Mouse (Mus musculus): ENCODE results near the gene Rasl2-9. TPM values are rescaled to one million over a fixed set of nuclear protein-coding genes. Genes with fewer than 3 reads are reported as not detected.
A peak's percentile ranks its signal among the peaks of the same experiment; 100 is the strongest.

Rasl2-9 gene
- polyA plus RNA-seq, 2 experiments: 0.28 to 0.38 TPM

DNA sequence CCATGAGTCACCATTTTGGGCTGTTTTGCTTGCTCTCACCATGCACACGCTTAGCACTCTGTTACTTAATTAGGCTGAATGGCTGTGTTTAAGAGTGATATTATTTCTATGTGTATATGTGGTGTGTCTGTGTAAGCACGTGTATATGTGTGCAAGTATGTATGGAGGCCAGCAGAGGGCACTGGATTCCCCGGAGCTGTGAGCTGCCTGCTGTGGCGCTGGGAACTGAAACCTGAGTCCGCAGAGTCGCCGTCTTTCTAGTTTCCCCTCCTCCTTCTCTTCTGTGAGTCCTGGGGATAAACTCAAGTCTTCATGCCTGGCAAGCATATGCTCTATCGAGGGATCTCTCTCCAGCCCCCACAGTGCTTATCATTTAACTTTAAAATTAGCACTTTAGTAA is 16.4 kb downstream of the Rasl2-9 start:
- ATAC-seq (ENCODE audit: insufficient read depth) (no peak), DNase-seq (ENCODE audit: low read depth in 3 of 3, low spot score in 3 of 3) (no peak)
- TF ChIP-seq CTCF (IDR thresholded peaks at IDR 0.05; ENCODE audit: low read depth): 0 out of 2 replicates have a peak, but pooled peaks have one; percentile 13
- TF ChIP-seq EP300 (IDR thresholded peaks at IDR 0.05; ENCODE audit: low read depth): no peak
- H3K9ac ChIP-seq (replicated peaks): no peak overlapping the region
- no peaks in the 10 kb centered on the region for H3K27me3 ChIP-seq (ENCODE audit: control insufficient read depth, insufficient read depth, low read length)
- H3K9me3 ChIP-seq (ENCODE audit: control insufficient read depth, low read length): no peaks in the 10 kb centered on the region
- no peak overlapping the region for H3K4me2 ChIP-seq (ENCODE audit: low read depth)
- no peak overlapping the region for H3K4me3 ChIP-seq (ENCODE audit: insufficient read depth in 1 of 2, low read depth in 2 of 2, low read length in 2 of 2)
- WGBS (ENCODE audit: insufficient replicate concordance): 68% methylated on average over 8 of the region's 8 CpGs
- H3K27ac ChIP-seq: no peak overlapping the region
- H3K36me3 ChIP-seq (replicated peaks; ENCODE audit: control insufficient read depth, insufficient read depth, low read depth): no peaks in the 10 kb centered on the region
- no peaks in the 10 kb centered on the region for H3K4me1 ChIP-seq (replicated peaks; ENCODE audit: control insufficient read depth in 2 of 2, insufficient read depth in 2 of 2, low read length in 1 of 2)

DNA sequence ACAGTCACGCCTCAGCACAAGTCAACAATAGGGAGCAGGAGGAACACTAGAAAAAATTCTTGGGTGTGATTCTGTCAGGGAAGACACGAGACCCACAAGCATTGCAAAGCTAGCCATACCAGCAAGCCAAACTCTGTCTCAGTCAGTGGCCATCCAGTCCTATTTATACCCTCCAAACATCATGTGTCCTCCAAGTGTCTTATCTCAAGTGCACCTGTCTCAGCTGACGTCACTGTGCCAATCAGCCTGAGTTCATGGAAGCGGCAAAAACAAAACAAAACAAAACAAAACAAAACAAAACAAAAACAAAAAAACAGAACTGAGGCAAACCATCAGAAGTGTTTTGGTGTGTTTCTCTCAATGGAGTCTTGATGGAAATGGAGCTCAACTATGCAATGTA is 17.5 kb downstream of the Rasl2-9 start:
- no peak overlapping the region for H3K27ac ChIP-seq
- H3K9me3 ChIP-seq (ENCODE audit: control insufficient read depth, low read length): no peaks in the 10 kb centered on the region
- no peak overlapping the region for H3K4me2 ChIP-seq (ENCODE audit: low read depth)
- no peaks in the 10 kb centered on the region for H3K27me3 ChIP-seq (ENCODE audit: control insufficient read depth, insufficient read depth, low read length)
- no peak for TF ChIP-seq CTCF (IDR thresholded peaks at IDR 0.05; ENCODE audit: low read depth)
- TF ChIP-seq EP300 (IDR thresholded peaks at IDR 0.05; ENCODE audit: low read depth): no peak
- no peak overlapping the region for H3K4me3 ChIP-seq (ENCODE audit: insufficient read depth in 1 of 2, low read depth in 2 of 2, low read length in 2 of 2)
- DNase-seq (ENCODE audit: low read depth in 3 of 3, low spot score in 3 of 3): no peak
- H3K9ac ChIP-seq (replicated peaks): no peak overlapping the region
- ATAC-seq (ENCODE audit: insufficient read depth): no peak
- H3K4me1 ChIP-seq (replicated peaks; ENCODE audit: control insufficient read depth in 2 of 2, insufficient read depth in 2 of 2, low read length in 1 of 2): no peaks in the 10 kb centered on the region
- WGBS (ENCODE audit: insufficient replicate concordance): 51% methylated on average over 4 of the region's 4 CpGs
- no peaks in the 10 kb centered on the region for H3K36me3 ChIP-seq (replicated peaks; ENCODE audit: control insufficient read depth, insufficient read depth, low read depth)

GRCm38 (mm10) chr7:5102564-5102963 is 23.2 kb downstream of the Rasl2-9 start:
- no peak overlapping the region for H3K4me3 ChIP-seq (ENCODE audit: insufficient read depth in 1 of 2, low read depth in 2 of 2, low read length in 2 of 2)
- ATAC-seq (ENCODE audit: insufficient read depth): no peak
- WGBS (ENCODE audit: insufficient replicate concordance): 65% methylated on average over 2 of the region's 2 CpGs

GRCm38 (mm10) chr7:5101066-5101663 is 24.6 kb downstream of the Rasl2-9 start:
- H3K9ac ChIP-seq (replicated peaks): no peak overlapping the region
- peak; percentile 22; the same call in 1 of the 2 replicates for ATAC-seq (ENCODE audit: insufficient read depth)

More at GRCm38 (mm10) chr7:5102564-5102963, 23.2 kb downstream of the Rasl2-9 start:
- Histone ChIP-seq H3K9me3 (ENCODE audit: control insufficient read depth, low read length) (no peaks in the 10 kb centered on the region), H3K27me3 (ENCODE audit: control insufficient read depth, insufficient read depth, low read length) (no peaks in the 10 kb centered on the region), H3K4me2 (ENCODE audit: low read depth) (no peak overlapping the region), H3K9ac (replicated peaks) (no peak overlapping the region), H3K27ac (no peak overlapping the region), H3K4me1 (replicated peaks; ENCODE audit: control insufficient read depth in 2 of 2, insufficient read depth in 2 of 2, low read length in 1 of 2) (no peaks in the 10 kb centered on the region), H3K36me3 (replicated peaks; ENCODE audit: control insufficient read depth, insufficient read depth, low read depth) (peaks cover 12% of the 10 kb centered on the region)
- TF ChIP-seq CTCF (IDR thresholded peaks at IDR 0.05; ENCODE audit: low read depth) (no peak), EP300 (IDR thresholded peaks at IDR 0.05; ENCODE audit: low read depth) (no peak)
- DNase-seq (ENCODE audit: low read depth in 3 of 3, low spot score in 3 of 3): no peak

DNA sequence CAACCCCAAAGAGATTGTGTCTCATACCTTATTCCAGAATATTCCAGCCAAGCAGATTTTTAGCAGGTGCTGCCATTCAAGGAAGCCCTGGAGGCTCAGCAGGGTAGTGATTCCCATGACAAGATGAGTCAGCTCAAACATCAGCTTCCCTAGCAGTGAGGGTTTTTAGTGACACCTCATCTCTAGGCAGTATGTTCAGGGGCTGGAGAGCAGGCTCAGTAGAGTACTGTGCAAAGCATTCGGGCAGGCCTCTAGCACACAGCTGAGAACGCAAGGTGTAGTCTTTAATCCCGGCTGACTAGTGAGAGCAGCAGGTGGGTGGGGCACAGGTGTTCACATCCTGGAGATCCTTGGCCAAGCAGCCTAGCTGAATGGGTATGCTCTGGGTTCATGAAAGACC is 26.0 kb downstream of the Rasl2-9 start:
- H3K36me3 ChIP-seq (replicated peaks; ENCODE audit: control insufficient read depth, insufficient read depth, low read depth): peaks cover 36% of the 10 kb centered on the region
- H3K9me3 ChIP-seq (ENCODE audit: control insufficient read depth, low read length): no peaks in the 10 kb centered on the region
- TF ChIP-seq CTCF (IDR thresholded peaks at IDR 0.05; ENCODE audit: low read depth) (0 out of 2 replicates have a peak, but pooled peaks have one; percentile 5), EP300 (IDR thresholded peaks at IDR 0.05; ENCODE audit: low read depth) (no peak)
- H3K27me3 ChIP-seq (ENCODE audit: control insufficient read depth, insufficient read depth, low read length): no peaks in the 10 kb centered on the region
- no peak for DNase-seq (ENCODE audit: low read depth in 3 of 3, low spot score in 3 of 3)
- no peak overlapping the region for H3K27ac ChIP-seq
- H3K9ac ChIP-seq (replicated peaks): no peak overlapping the region
- no peak overlapping the region for H3K4me3 ChIP-seq (ENCODE audit: insufficient read depth in 1 of 2, low read depth in 2 of 2, low read length in 2 of 2)
- ATAC-seq (ENCODE audit: insufficient read depth): no peak
- no peak overlapping the region for H3K4me2 ChIP-seq (ENCODE audit: low read depth)
- no peaks in the 10 kb centered on the region for H3K4me1 ChIP-seq (replicated peaks; ENCODE audit: control insufficient read depth in 2 of 2, insufficient read depth in 2 of 2, low read length in 1 of 2)
- 72% methylated on average over 3 of the region's 3 CpGs for WGBS (ENCODE audit: insufficient replicate concordance)

More at GRCm38 (mm10) chr7:5101066-5101663, 24.6 kb downstream of the Rasl2-9 start:
- Histone ChIP-seq H3K4me2 (ENCODE audit: low read depth) (no peak overlapping the region), H3K27me3 (ENCODE audit: control insufficient read depth, insufficient read depth, low read length) (no peaks in the 10 kb centered on the region), H3K4me1 (replicated peaks; ENCODE audit: control insufficient read depth in 2 of 2, insufficient read depth in 2 of 2, low read length in 1 of 2) (no peaks in the 10 kb centered on the region), H3K9me3 (ENCODE audit: control insufficient read depth, low read length) (no peaks in the 10 kb centered on the region), H3K27ac (no peak overlapping the region), H3K4me3 (ENCODE audit: insufficient read depth in 1 of 2, low read depth in 2 of 2, low read length in 2 of 2) (no peak overlapping the region), H3K36me3 (replicated peaks; ENCODE audit: control insufficient read depth, insufficient read depth, low read depth) (peaks cover 22% of the 10 kb centered on the region)
- TF ChIP-seq EP300 (IDR thresholded peaks at IDR 0.05; ENCODE audit: low read depth) (no peak), CTCF (IDR thresholded peaks at IDR 0.05; ENCODE audit: low read depth) (no peak)
- 35% methylated on average over 10 of the region's 10 CpGs for WGBS (ENCODE audit: insufficient replicate concordance)
- DNase-seq (ENCODE audit: low read depth in 3 of 3, low spot score in 3 of 3): no peak
